Mouse (Mus musculus) ES-Bruce4 (cell line): ENCODE measurements around the gene Mink1.

Source experiments
- CTCF ChIP-seq: IDR thresholded peaks from one replicate; pipeline ENCODE4 v1.8.1; 2011; ENCODE audit warnings: low read depth, low read length
- EP300 ChIP-seq: IDR thresholded peaks from 2 replicates; pipeline ENCODE4 v1.6.1; 2011; ENCODE audit warnings: low read depth, low read length; ENCODE audit not compliant: insufficient read depth
- POLR2A ChIP-seq: IDR thresholded peaks from one replicate; pipeline ENCODE4 v1.8.1; 2011; ENCODE audit warnings: low read length; ENCODE audit not compliant: insufficient read depth

DNA sequence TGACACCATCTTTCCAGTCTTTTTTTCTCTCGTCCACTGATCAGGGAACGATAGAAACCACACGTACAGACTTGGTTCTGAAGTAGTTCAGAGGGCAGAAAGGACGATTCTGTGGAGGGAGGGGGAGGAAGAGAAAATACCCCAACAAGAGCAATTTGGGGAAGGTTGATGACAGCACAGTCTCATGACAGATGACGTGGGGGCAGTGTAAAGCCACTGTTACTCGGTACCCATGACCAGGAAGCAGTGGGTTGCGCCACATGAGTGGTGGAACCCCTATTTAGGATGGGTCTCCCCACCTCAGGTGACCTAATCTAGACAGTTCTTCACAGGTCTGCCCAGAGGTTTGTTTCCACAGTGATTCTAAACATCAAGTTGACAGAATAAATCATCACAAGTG lies 34.1 kb upstream of the Mink1 start:
- TF ChIP-seq CTCF (no peak), POLR2A (no peak), EP300 (no peak)
